Mouse (Mus musculus): ENCODE results near the gene Slc34a1.

DNA sequence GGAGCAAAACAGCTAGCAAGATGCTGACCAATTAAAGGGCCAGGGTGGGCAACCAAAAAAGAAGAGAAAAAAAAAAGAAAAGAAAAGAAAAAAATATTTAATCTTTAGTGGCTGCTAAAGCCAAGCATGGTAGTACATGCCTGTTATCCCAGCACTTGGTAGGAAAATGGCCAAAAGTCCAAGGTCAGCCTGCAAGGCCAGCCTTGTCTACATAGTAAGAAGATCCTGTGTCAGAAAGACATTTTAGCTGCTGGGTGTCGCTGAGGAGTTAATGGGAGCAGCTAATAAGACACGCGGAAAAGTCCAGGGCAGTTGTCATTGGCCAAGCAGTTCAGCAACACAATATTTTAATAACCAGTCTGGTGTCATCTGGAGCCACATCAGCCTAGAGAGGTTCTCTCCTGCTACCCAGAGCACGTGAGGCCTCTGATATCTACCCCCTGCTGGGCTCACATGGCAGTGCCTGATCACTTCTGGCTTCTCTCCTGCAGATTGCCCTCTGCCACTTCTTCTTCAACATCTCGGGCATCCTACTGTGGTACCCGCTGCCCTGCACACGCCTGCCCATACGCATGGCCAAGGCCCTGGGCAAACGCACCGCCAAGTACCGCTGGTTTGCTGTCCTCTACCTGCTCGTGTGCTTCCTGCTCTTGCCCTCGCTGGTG, 14.8 kb downstream of the Slc34a1 start:
- TF ChIP-seq POLR2A (IDR thresholded peaks at IDR 0.05; ENCODE audit: insufficient read depth, low read length) (no peak), CTCF (IDR thresholded peaks at IDR 0.05; ENCODE audit: low read depth, low read length) (no peak), EP300 (IDR thresholded peaks at IDR 0.05; ENCODE audit: insufficient read depth, low read depth, low read length) (no peak)

All from ES-Bruce4 (cell line).